Mouse (Mus musculus): ENCODE results near the gene Cxcr4.

DNA sequence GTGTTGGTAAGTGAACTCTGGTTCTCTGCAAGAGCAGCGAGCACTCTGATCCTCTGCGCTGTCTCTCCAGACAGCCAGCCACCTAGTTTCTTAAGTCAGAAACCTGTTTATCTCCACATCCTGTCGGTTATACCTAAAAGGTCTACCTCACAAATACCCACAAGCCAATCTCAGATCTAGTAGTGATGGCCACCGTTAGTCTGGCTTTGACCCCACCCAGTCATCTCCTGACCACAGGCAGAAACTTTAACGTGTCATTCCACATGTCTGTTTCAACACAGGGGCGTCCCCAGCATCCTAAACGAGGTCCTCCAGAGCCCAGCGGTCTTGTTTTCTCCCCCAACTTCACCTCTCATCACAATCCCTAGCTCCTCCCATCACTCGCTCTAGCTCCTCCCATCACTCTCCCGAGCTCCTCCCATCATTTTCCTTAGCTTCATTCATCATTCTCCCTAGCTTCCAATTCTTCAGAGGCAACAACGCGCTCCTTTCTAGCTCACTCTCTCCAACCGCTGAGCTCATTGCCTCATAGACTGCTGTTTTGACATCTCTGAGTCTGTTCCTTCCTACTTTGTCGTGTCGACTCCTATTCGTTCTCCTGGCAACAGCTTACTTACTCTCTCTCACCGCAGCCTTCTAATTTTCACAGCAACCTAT, 22.0 kb downstream of the Cxcr4 start:
- TF ChIP-seq EP300 (IDR thresholded peaks at IDR 0.05): no peak
- TF ChIP-seq CTCF (IDR thresholded peaks at IDR 0.05): no peak

Data from lung, postnatal 0 days (tissue).